Mouse (Mus musculus) myocyte (in vitro differentiated cells): ENCODE results near the gene Irgc1.

Experiments
- CEBPB ChIP-seq: IDR thresholded peaks from 2 replicates; pipeline ENCODE4 v1.6.1; 2011; ENCODE audit warnings: mild to moderate bottlenecking, moderate library complexity; ENCODE audit not compliant: poor library complexity, insufficient read depth, severe bottlenecking
- MYOD1 ChIP-seq, 3 experiments: IDR thresholded peaks; one replicate each; pipeline ENCODE4 v1.6.1; 2011; ENCODE audit warnings: control low read depth in 2 of 3, low read depth in 2 of 3, mild to moderate bottlenecking in 2 of 3, moderate library complexity in 1 of 3; ENCODE audit not compliant: insufficient read length in 2 of 3, control insufficient read depth in 1 of 3
- MYOG ChIP-seq, 3 experiments: IDR thresholded peaks; one replicate each; pipeline ENCODE4 v1.6.1; 2011; ENCODE audit warnings: control low read depth in 2 of 3, low read depth in 2 of 3, mild to moderate bottlenecking in 2 of 3; ENCODE audit not compliant: insufficient read length in 2 of 3, control insufficient read depth in 1 of 3, insufficient read depth in 1 of 3
- POLR2AphosphoS2 ChIP-seq: IDR thresholded peaks from one replicate; pipeline ENCODE4 v1.6.1; 2011; ENCODE audit warnings: low read depth, control low read depth; ENCODE audit not compliant: insufficient read length

GRCm38 (mm10) chr7:24396832-24397231 is 55.3 kb downstream of the Irgc1 start:
- TF ChIP-seq POLR2AphosphoS2 (no peak), CEBPB (no peak), MYOG (IDR thresholded peaks at IDR 0.05; ENCODE audit: control insufficient read depth in 1 of 3, insufficient read depth in 1 of 3, insufficient read length in 2 of 3, low read depth in 2 of 3) (no peak), MYOD1 (IDR thresholded peaks at IDR 0.05; ENCODE audit: control insufficient read depth in 1 of 3, insufficient read length in 2 of 3, low read depth in 2 of 3) (no peak)
